Mouse (Mus musculus): ENCODE measurements around the gene Tent5c. TPM values are rescaled to one million over a fixed set of nuclear protein-coding genes. Genes with fewer than 3 reads are reported as not detected.

Tent5c gene
- polyA plus RNA-seq, 1 experiment from 2014 or later = 4.1 TPM

- Histone ChIP-seq H3K4me3 (no peak overlapping the region), H3K4me1 (no peaks in the 10 kb centered on the region), H3K9ac (no peak overlapping the region), H3K36me3 (replicated peaks) (no peaks in the 10 kb centered on the region), H3K27me3 (replicated peaks) (no peaks in the 10 kb centered on the region), H3K4me2 (no peak overlapping the region), H3K27ac (no peak overlapping the region), H3K9me3 (no peaks in the 10 kb centered on the region)
- no peak for ATAC-seq (replicated peaks)
- 90% methylated on average over 2 of the region's 2 CpGs for WGBS
Measured at GRCm38 (mm10) chr3:100408351-100409043, 80.6 kb downstream of the Tent5c start.

- Histone ChIP-seq H3K27me3 (replicated peaks) (no peaks in the 10 kb centered on the region), H3K9ac (no peak overlapping the region), H3K9me3 (no peaks in the 10 kb centered on the region), H3K4me2 (no peak overlapping the region), H3K4me1 (no peaks in the 10 kb centered on the region), H3K36me3 (replicated peaks) (no peaks in the 10 kb centered on the region), H3K4me3 (no peak overlapping the region), H3K27ac (no peak overlapping the region)
- 90% methylated on average over 4 of the region's 4 CpGs for WGBS
- no peak for ATAC-seq (replicated peaks)
Measured at GRCm38 (mm10) chr3:100402656-100403055, 86.5 kb downstream of the Tent5c start.

Other genes with a start within 250 kb of the Tent5c start
- gene Man1a2, start 196.2 kb upstream of the Tent5c start, polyA plus RNA-seq (2015; fragmentation: Nextera tagmentation; extraction: Ambion mirVana) = 36.2 and 43.0 TPM in 2 replicates

All from midbrain, embryonic 15.5 days (tissue).